Comparison of ENCODE assay signal across 28 mouse cellular contexts in genomic region chr14:28445737-28446136, GRCm38 (mm10). TPM values are rescaled to one million over a fixed set of nuclear protein-coding genes. Genes with fewer than 3 reads are reported as not detected.
DNase-seq lines count a peak whose midpoint lies in the region; ATAC-seq lines count a peak whose summit lies in the region.
"Had no signal": no experiment of that assay in that cellular context is flagged by ENCODE, and none has a peak within 500 bp of the region (broad histone marks: within the 10 kb centered on the region; RNA-seq: fewer than 3 reads in every experiment).

No protein-coding gene starts in this region.

- H3K4me2 ChIP-seq in heart, embryonic 15.5 days = no peak overlapping the region
- H3K4me2 ChIP-seq in heart, embryonic 12.5 days = no peak overlapping the region
- no peak overlapping the region for H3K4me2 ChIP-seq in kidney, embryonic 16.5 days (replicated peaks; ENCODE audit: low read depth, low read length)
- H3K4me2 ChIP-seq: embryonic facial prominence, embryonic 13.5 days; forebrain, embryonic 12.5 days; forebrain, embryonic 15.5 days; hindbrain, embryonic 13.5 days had no signal

- no peak overlapping the region for H3K9ac ChIP-seq in heart, embryonic 15.5 days
- no peak overlapping the region for H3K9ac ChIP-seq in heart, embryonic 12.5 days
- no peak overlapping the region for H3K9ac ChIP-seq in kidney, embryonic 16.5 days (replicated peaks; ENCODE audit: low read length)
- H3K9ac ChIP-seq: embryonic facial prominence, embryonic 13.5 days; forebrain, embryonic 12.5 days; forebrain, embryonic 15.5 days; hindbrain, embryonic 13.5 days had no signal

- no peaks in the 10 kb centered on the region for H3K9me3 ChIP-seq in heart, embryonic 15.5 days (replicated peaks)
- no peaks in the 10 kb centered on the region for H3K9me3 ChIP-seq in heart, embryonic 12.5 days (replicated peaks)
- H3K9me3 ChIP-seq in kidney, embryonic 16.5 days (ENCODE audit: low read length) = no peaks in the 10 kb centered on the region
- H3K9me3 ChIP-seq: embryonic facial prominence, embryonic 10.5 days; embryonic facial prominence, embryonic 13.5 days; forebrain, embryonic 12.5 days; forebrain, embryonic 15.5 days; heart, embryonic 10.5 days had no signal

- H3K27ac ChIP-seq in heart, embryonic 15.5 days = no peak overlapping the region
- H3K27ac ChIP-seq in heart, embryonic 12.5 days (ENCODE audit: poor library complexity, severe bottlenecking) = no peak overlapping the region
- H3K27ac ChIP-seq in kidney, embryonic 16.5 days (ENCODE audit: low read length) = no peak overlapping the region
- H3K27ac ChIP-seq: embryonic facial prominence, embryonic 10.5 days; embryonic facial prominence, embryonic 13.5 days; forebrain, embryonic 12.5 days; forebrain, embryonic 15.5 days; heart, adult 2 months; heart, embryonic 10.5 days; hindbrain, embryonic 10.5 days; hindbrain, embryonic 13.5 days had no signal

- H3K4me1 ChIP-seq in heart, embryonic 15.5 days (replicated peaks) = peaks cover 14% of the 10 kb centered on the region
- peaks cover 33% of the 10 kb centered on the region for H3K4me1 ChIP-seq in heart, embryonic 12.5 days (replicated peaks)
- peaks cover 15% of the 10 kb centered on the region; the same call in 1 of the 2 replicates for H3K4me1 ChIP-seq in kidney, embryonic 16.5 days (ENCODE audit: insufficient read depth, low read length)

- no peaks in the 10 kb centered on the region for H3K36me3 ChIP-seq in heart, embryonic 15.5 days
- no peaks in the 10 kb centered on the region for H3K36me3 ChIP-seq in heart, embryonic 12.5 days
- no peaks in the 10 kb centered on the region for H3K36me3 ChIP-seq in kidney, embryonic 16.5 days (ENCODE audit: insufficient read depth, low read length)
- H3K36me3 ChIP-seq: embryonic facial prominence, embryonic 10.5 days; embryonic facial prominence, embryonic 13.5 days; forebrain, embryonic 12.5 days; forebrain, embryonic 15.5 days; heart, embryonic 10.5 days; hindbrain, embryonic 10.5 days; hindbrain, embryonic 13.5 days had no signal

- 0 out of 2 replicates have a peak, but pooled peaks cover 4% of the 10 kb centered on the region for H3K27me3 ChIP-seq in heart, embryonic 15.5 days
- H3K27me3 ChIP-seq in heart, embryonic 12.5 days (replicated peaks) = no peaks in the 10 kb centered on the region
- no peaks in the 10 kb centered on the region for H3K27me3 ChIP-seq in kidney, embryonic 16.5 days (ENCODE audit: insufficient read depth, low read length)
- H3K27me3 ChIP-seq: embryonic facial prominence, embryonic 13.5 days; forebrain, embryonic 15.5 days had no signal

- no peak overlapping the region for H3K4me3 ChIP-seq in heart, embryonic 15.5 days
- no peak overlapping the region for H3K4me3 ChIP-seq in heart, embryonic 12.5 days
- H3K4me3 ChIP-seq in kidney, embryonic 16.5 days (ENCODE audit: low read length) = no peak overlapping the region
- H3K4me3 ChIP-seq: embryonic facial prominence, embryonic 10.5 days; embryonic facial prominence, embryonic 13.5 days; erythroblast, embryonic 14.5 days; forebrain, embryonic 12.5 days; forebrain, embryonic 15.5 days; heart, adult 2 months; heart, embryonic 10.5 days; hindbrain, embryonic 10.5 days; hindbrain, embryonic 13.5 days had no signal

- 56% methylated on average over 6 of the region's 6 CpGs for WGBS in heart, embryonic 15.5 days
- 55% methylated on average over 6 of the region's 6 CpGs for WGBS in heart, embryonic 12.5 days
- 43% methylated on average over 6 of the region's 6 CpGs for WGBS in kidney, embryonic 16.5 days

- 0 out of 2 replicates have a peak, but pooled peaks have one; percentile 14 for ATAC-seq in heart, embryonic 15.5 days (replicated peaks; ENCODE audit: insufficient number of reproducible peaks, insufficient read depth, low FRiP score, low read depth)
- ATAC-seq in heart, embryonic 12.5 days (ENCODE audit: insufficient number of reproducible peaks, low FRiP score) = no peak
- ATAC-seq in kidney, embryonic 16.5 days (ENCODE audit: low FRiP score, low TSS enrichment) = peak; percentile 71; the same call in 1 of the 2 replicates
- ATAC-seq: activated CD4-positive, CD25-positive, alpha-beta regulatory T cell, adult 4 months; forebrain, embryonic 15.5 days had no signal

- no peak for DNase-seq in kidney, adult 11 months
- peak; percentile 62 for DNase-seq in kidney, postnatal 14 days
- no peak for DNase-seq in kidney, postnatal 36 days
- DNase-seq in ovary, adult 18-20 months (ENCODE audit: low spot score) = peak; percentile 15
- DNase-seq in ovary, postnatal 10 days (ENCODE audit: low spot score) = no peak
- DNase-seq: adrenal gland, adult 8-10 months; adrenal gland, postnatal 25 days; cerebellum, adult 11-12 months; cerebellum, adult 8-10 months; cerebellum, postnatal 36 days; embryo, embryonic 11 days; gastrocnemius, postnatal 10 days; gastrocnemius, postnatal 36 days; heart, adult 2 months; heart, postnatal 10 days; heart, postnatal 36 days had no signal

RNA-seq across cellular contexts. Expression of gene Wnt5a, which starts 58.8 kb away (rescaled TPM):
- 11.9 and 13.8 TPM in 2 replicates for polyA plus RNA-seq in heart, embryonic 15.5 days (2015; fragmentation: Nextera tagmentation; extraction: Ambion mirVana)
- polyA plus RNA-seq in heart, embryonic 12.5 days (2016; fragmentation: Nextera tagmentation; extraction: Ambion mirVana) = 40.6 and 47.4 TPM in 2 replicates
- 26.0 and 27.9 TPM in 2 replicates for polyA plus RNA-seq in kidney, embryonic 16.5 days (2015; fragmentation: Nextera tagmentation; extraction: Ambion mirVana)
- polyA plus RNA-seq: activated CD4-positive, CD25-positive, alpha-beta regulatory T cell, adult 4 months; erythroblast, embryonic 14.5 days had no signal

Comparison
In these comparisons a context has a peak if more than half of its experiments do, and no peak if none do; other contexts are left out.
1. DNase-seq: peak in kidney, postnatal 14 days (single experiment) and ovary, adult 18-20 months (single experiment); none in kidney, adult 11 months (single experiment), kidney, postnatal 36 days (0 of 2) and ovary, postnatal 10 days (single experiment).